Mouse (Mus musculus) megakaryocyte-erythroid progenitor cell, adult 5-6 weeks (primary cell): Measurements from ENCODE around the gene Cenps. TPM values are rescaled to one million over a fixed set of nuclear protein-coding genes. Genes with fewer than 3 reads are reported as not detected.
"Not testable (repeated sequence)": the region's sequence is repeated elsewhere in the genome, so short reads cannot be mapped to it uniquely, and the experiment has no call there.

ENCODE experiments used
- ATAC-seq: replicated peaks from 2 replicates; pipeline ENCODE4 v1.8.0; 2016; ENCODE audit warnings: mild to moderate bottlenecking, inconsistent platforms; ENCODE audit not compliant: severe bottlenecking, poor library complexity, low FRiP score, low TSS enrichment
- total RNA-seq, 2 experiments: library from RNA; stranded (forward) in 1 of 2; stranded (reverse) in 1 of 2; fragments of 200-1000, 215-1000 nt in 1 of 2; fragments of >200 nt in 1 of 2; fragmentation: Nextera tagmentation in 1 of 2; gene quantifications; 2 replicates each; pipeline ENCODE4 v1.2.3; 2014 to 2017

Cenps gene
- total RNA-seq (2014; fragmentation: Nextera tagmentation) (29.6 and 48.0 TPM in 2 replicates), total RNA-seq (2017) (15.4 and 26.2 TPM in 2 replicates)

GRCm38 (mm10) chr4:149136982-149137770 is at the start of gene Cenps:
TSS of gene Cenps (minus strand) at chr4:149137629.
- ATAC-seq: peak; percentile 89

GRCm38 (mm10) chr4:149182755-149183154 is 45.3 kb upstream of the Cenps start:
- ATAC-seq: no peak

DNA sequence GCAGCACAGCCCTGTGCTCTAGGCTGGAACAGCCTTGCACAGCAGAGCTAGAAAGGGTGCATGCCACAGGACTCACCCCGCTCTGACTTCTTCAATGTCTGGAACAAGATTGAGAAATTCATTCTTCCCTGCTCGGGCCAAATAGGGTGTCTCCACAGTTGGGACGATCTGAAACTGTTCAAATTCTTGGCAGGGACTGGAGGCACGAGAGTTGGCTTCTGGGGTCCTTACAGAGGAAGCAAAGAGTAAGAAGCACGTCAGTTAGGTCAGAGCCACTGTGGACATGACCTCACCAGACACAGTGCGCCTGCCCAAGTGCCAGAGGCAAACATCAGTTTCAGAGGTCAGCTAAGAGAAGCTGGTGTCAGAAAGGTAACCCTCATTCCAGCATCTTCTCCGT is 44.8 kb upstream of the Cenps start:
- no peak for ATAC-seq

- no peak for ATAC-seq
Observed at GRCm38 (mm10) chr4:149179573-149179972, 42.1 kb upstream of the Cenps start.

- ATAC-seq: no peak
Observed at GRCm38 (mm10) chr4:149179160-149179559, 41.7 kb upstream of the Cenps start.

DNA sequence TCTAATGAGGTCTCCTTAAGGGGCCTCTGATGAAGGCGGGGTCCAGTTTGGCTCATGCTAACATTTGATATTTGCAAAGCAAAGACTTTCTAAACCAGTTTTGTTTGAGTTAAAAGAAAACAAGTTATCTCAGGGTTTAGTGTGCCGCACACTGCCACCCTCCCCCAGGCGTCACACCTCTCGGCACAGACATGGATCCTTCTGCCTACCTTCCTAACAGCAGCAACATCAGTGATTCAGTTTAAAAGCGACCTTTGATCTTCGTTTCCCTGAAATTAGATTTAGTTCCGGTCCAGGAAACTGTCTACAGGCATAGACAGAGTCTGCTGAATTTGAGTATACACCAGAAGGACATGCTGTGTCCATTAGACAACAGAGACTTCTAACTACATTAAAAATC is 40.9 kb upstream of the Cenps start:
- ATAC-seq: no peak

- no peak for ATAC-seq
Observed at GRCm38 (mm10) chr4:149177046-149177445, 39.6 kb upstream of the Cenps start.

- ATAC-seq: no peak
Observed at GRCm38 (mm10) chr4:149176645-149177044, 39.2 kb upstream of the Cenps start.

- ATAC-seq: no peak
Observed at GRCm38 (mm10) chr4:149173661-149174060, 36.2 kb upstream of the Cenps start.

GRCm38 (mm10) chr4:149172666-149173065 is 35.2 kb upstream of the Cenps start:
- no peak for ATAC-seq

DNA sequence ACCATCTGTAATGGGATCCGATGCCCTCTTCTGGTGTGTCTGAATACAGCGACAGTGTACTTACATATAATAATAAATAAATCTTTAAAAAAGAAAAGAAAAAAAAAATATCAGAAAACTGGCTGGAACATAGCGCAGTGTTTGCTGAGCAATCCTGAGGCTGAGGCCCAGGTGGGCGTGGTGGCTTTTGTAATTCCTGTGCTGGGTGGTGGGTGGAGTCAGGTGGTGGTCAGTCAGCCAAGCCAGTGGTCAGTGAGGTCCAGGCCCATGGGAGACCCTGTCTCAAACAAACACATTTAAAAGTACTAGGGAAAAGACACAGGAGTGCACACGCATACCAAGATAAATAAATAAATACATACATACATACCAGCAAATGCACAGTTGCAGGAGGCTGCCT is 34.7 kb upstream of the Cenps start:
- ATAC-seq: no peak

GRCm38 (mm10) chr4:149171581-149171981 is 34.2 kb upstream of the Cenps start:
- no peak for ATAC-seq

DNA sequence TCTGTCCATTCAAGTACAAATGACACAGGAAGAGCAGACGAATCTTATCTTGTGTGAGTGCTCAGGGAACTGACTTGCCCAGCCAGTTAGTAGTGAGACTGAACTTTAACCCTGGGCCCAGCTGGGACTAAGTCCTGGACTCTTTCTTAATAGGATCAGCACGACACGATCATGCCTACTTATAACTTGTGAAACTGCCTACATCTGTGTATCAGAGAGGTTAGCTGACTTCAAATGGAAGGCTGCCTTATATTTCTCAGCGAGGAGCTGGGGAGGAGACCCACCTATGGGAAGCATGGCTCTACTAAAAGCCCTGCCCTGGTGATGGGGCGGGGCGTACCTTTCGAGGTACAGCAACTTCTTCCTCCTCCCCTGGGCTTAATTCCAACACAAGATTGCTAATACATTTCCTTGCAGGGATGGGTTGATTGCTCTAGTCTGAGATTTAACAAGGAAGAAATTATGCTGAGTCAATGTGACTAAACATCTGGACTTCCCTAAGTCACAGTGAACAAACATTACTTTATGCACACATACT is 33.0 kb upstream of the Cenps start:
- ATAC-seq: no peak

DNA sequence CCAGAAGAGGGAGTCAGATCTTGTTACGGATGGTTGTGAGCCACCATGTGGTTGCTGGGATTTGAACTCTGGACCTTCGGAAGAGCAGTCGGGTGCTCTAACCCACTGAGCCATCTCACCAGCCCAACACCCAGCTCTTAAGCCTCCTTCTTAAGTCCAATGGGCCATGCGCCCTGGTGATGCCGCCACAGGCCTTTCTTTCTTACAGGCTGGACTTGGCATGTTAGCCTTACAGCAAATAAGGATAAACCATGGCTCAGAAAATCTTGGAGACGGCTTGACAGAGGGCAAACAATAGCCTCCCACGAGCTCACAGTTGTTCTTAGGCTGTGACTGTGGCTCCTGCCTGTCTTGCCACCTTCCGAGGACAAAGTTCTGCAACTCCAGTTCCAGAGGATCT is 32.5 kb upstream of the Cenps start:
- ATAC-seq: not testable (repeated sequence)

GRCm38 (mm10) chr4:149168016-149168415 is 30.6 kb upstream of the Cenps start:
- no peak for ATAC-seq

DNA sequence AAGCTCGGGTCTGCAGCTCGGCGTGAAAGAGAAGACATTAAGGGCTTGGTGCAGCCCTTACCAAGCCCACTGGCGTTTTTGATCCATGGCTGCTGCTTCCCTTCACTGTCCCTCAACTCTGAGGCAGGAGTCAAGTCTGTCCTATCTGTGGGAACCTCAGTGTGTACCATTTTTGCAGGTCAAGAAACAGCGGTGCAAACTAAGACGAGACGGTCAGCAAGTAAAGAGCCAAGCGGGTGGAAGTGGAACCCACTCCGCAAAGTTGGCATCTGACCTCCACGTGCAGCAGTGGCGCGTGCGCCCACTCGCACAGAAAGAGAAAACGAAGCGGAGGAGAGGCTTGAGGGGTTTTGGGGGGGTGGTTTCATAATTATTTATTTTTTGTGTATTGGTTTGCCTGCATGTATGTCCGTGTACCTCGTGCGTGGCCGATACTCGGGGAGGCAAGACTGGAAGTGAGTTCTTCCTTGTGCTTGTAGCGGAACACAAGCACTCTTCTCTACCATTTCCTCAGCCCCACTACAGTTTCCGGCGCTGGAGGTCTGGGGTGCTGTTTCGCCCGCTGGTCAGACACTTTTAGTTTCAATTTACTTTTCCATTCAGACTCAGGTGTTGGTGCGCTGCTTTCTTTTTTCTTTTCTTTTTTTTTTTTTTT is 29.7 kb upstream of the Cenps start:
- 0 out of 2 replicates have a peak, but pooled peaks have one; percentile 13 for ATAC-seq

DNA sequence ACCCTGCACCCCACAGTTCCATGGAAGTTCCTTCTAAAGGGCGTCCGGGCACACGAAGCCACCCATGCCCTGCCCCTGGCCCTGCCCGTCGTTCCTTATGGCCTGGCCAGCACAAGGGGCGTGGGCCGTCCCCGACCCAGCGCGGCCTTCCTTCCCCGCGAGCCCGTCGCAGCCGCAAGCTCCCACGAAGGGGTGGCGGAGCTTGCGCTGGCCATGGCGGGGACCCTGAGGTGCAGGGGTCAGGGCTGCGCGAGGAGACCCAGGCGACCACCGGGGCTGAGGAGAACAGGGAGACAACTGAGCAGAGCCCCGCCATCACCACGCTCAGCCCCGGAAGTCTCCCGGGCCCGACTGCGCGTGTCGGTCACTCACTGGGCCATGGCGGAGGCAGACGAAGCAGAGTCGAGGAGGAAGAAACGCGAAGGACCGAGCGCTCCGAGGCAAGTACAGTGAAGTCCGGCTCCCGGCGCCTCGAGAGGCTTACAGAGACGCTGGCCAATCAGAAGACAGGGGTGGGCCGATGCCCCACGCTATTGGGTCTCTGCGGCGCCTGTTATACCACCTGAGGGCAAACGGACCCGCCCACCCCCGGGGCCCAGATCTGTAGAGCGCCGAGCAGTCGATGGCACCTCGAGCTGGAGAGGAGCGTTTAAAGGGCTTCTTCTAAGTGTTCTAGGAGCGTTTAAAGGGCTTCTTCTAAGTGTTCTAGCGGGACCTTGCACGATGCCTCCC is 29.0 kb upstream of the Cenps start, which contains the start of gene Pgd:
Pgd (minus strand) TSS at position 557 of the 732 bp plus-strand sequence.
- peak; percentile 97 for ATAC-seq

GRCm38 (mm10) chr4:149164150-149164549 is 26.7 kb upstream of the Cenps start:
- no peak for ATAC-seq

- ATAC-seq: no peak
Observed at GRCm38 (mm10) chr4:149163196-149163595, 25.8 kb upstream of the Cenps start.

- no peak for ATAC-seq
Observed at GRCm38 (mm10) chr4:149161166-149161565, 23.7 kb upstream of the Cenps start.
